Mouse (Mus musculus): ENCODE results near the gene Slc44a1.

- TF ChIP-seq POLR2A (IDR thresholded peaks at IDR 0.05; ENCODE audit: extremely low read depth, insufficient read depth, low read length) (no peak), CTCF (IDR thresholded peaks at IDR 0.05; ENCODE audit: low read depth, low read length) (no peak)
These were observed 16.4 kb downstream of the Slc44a1 start for GRCm38 (mm10) chr4:53456570-53456969.
